Comparison of ENCODE assay signal across 13 mouse cellular contexts in genomic region chr8:108699454-108700345, GRCm38 (mm10).
A peak's percentile ranks its signal among the peaks of the same experiment; 100 is the strongest.
DNase-seq lines count a peak whose midpoint lies in the region; ATAC-seq and TF ChIP-seq lines count a peak whose summit lies in the region.
"Had no signal": no experiment of that assay in that cellular context is flagged by ENCODE, and none has a peak within 500 bp of the region (broad histone marks: within the 10 kb centered on the region; RNA-seq: fewer than 3 reads in every experiment).

No protein-coding gene starts in this region.

- H3K9me3 ChIP-seq in heart, embryonic 13.5 days, result no peaks in the 10 kb centered on the region
- H3K9me3 ChIP-seq in hindbrain, embryonic 11.5 days (ENCODE audit: control insufficient read depth, low read length), result no peaks in the 10 kb centered on the region
- no peaks in the 10 kb centered on the region for H3K9me3 ChIP-seq in midbrain, embryonic 14.5 days (ENCODE audit: control insufficient read depth, low read length)

- TF ChIP-seq POLR2A in brain, embryonic 14.5 days (IDR thresholded peaks at IDR 0.05; ENCODE audit: borderline replicate concordance, extremely low read depth, insufficient read depth, insufficient read length, poor library complexity, severe bottlenecking), result no peak

- peak overlapping the region; percentile 57 for H3K4me2 ChIP-seq in heart, embryonic 13.5 days
- peak overlapping the region; percentile 52 for H3K4me2 ChIP-seq in hindbrain, embryonic 11.5 days (replicated peaks; ENCODE audit: low read depth, low read length)
- peak overlapping the region; percentile 57 for H3K4me2 ChIP-seq in midbrain, embryonic 14.5 days (ENCODE audit: low read length)

- peak overlapping the region; percentile 44; the same call in 1 of the 2 replicates for H3K9ac ChIP-seq in heart, embryonic 13.5 days
- peak overlapping the region; percentile 45 for H3K9ac ChIP-seq in hindbrain, embryonic 11.5 days (ENCODE audit: low read depth, low read length)
- peak overlapping the region; percentile 55 for H3K9ac ChIP-seq in midbrain, embryonic 14.5 days (replicated peaks; ENCODE audit: low read length)

- H3K27ac ChIP-seq in heart, embryonic 13.5 days (replicated peaks), result no peak overlapping the region
- H3K27ac ChIP-seq in hindbrain, embryonic 11.5 days (ENCODE audit: low read depth, low read length), result peak overlapping the region; percentile 70
- peak overlapping the region; percentile 89 for H3K27ac ChIP-seq in midbrain, embryonic 14.5 days (replicated peaks; ENCODE audit: low read depth, low read length)
- H3K27ac ChIP-seq: kidney, postnatal 0 days had no signal

- H3K36me3 ChIP-seq in heart, embryonic 13.5 days, result no peaks in the 10 kb centered on the region
- H3K36me3 ChIP-seq in hindbrain, embryonic 11.5 days (ENCODE audit: control insufficient read depth, insufficient read depth, low read length), result no peaks in the 10 kb centered on the region
- H3K36me3 ChIP-seq in midbrain, embryonic 14.5 days (ENCODE audit: control insufficient read depth, insufficient read depth, low read length), result no peaks in the 10 kb centered on the region
- H3K36me3 ChIP-seq: G1E had no signal

- DNase-seq in heart, adult 8-10 months (ENCODE audit: low spot score), result no peak
- DNase-seq in brain, embryonic 14.5 days (ENCODE audit: low read depth), result peak; percentile 64
- DNase-seq in hindbrain, embryonic 11.5 days (ENCODE audit: low spot score), result peak; percentile 64
- DNase-seq in midbrain, embryonic 14.5 days, result peak; percentile 74
- DNase-seq in ovary, postnatal 14 days (ENCODE audit: low spot score), result no peak
- DNase-seq in cerebellum, adult 8-10 months, result no peak
- no peak for DNase-seq in thymus, postnatal 4 days
- DNase-seq: cerebellum, adult 9-10 months; thymus, adult 2 months had no signal

- no peak for TF ChIP-seq CTCF in brain, embryonic 14.5 days (IDR thresholded peaks at IDR 0.05; ENCODE audit: borderline replicate concordance, extremely low read depth, insufficient read depth, insufficient read length)

- WGBS in heart, embryonic 13.5 days, result 5% methylated on average over 23 of the region's 23 CpGs
- WGBS in hindbrain, embryonic 11.5 days, result under 1% methylated on average over 23 of the region's 23 CpGs
- WGBS in midbrain, embryonic 14.5 days, result 2% methylated on average over 23 of the region's 23 CpGs

- ATAC-seq in heart, embryonic 13.5 days (ENCODE audit: extremely low read depth, insufficient number of reproducible peaks, low FRiP score, low TSS enrichment), result no peak
- no peak for ATAC-seq in hindbrain, embryonic 11.5 days (ENCODE audit: low FRiP score)
- no peak for ATAC-seq in midbrain, embryonic 14.5 days (ENCODE audit: low FRiP score, low TSS enrichment)

- H3K27me3 ChIP-seq in heart, embryonic 13.5 days (replicated peaks), result peaks cover 72% of the 10 kb centered on the region
- peaks cover 38% of the 10 kb centered on the region for H3K27me3 ChIP-seq in hindbrain, embryonic 11.5 days (ENCODE audit: control insufficient read depth, insufficient read depth, low read length)
- H3K27me3 ChIP-seq in midbrain, embryonic 14.5 days (ENCODE audit: control insufficient read depth, insufficient read depth, low read length), result peaks cover 19% of the 10 kb centered on the region

- H3K4me3 ChIP-seq in heart, embryonic 13.5 days, result peak overlapping the region; percentile 35
- H3K4me3 ChIP-seq in hindbrain, embryonic 11.5 days (ENCODE audit: low read depth, low read length), result peak overlapping the region; percentile 17
- H3K4me3 ChIP-seq in midbrain, embryonic 14.5 days (replicated peaks; ENCODE audit: low read depth, low read length), result peak overlapping the region; percentile 29
- H3K4me3 ChIP-seq: myocyte had no signal

- peaks cover 51% of the 10 kb centered on the region for H3K4me1 ChIP-seq in heart, embryonic 13.5 days
- peaks cover 27% of the 10 kb centered on the region for H3K4me1 ChIP-seq in hindbrain, embryonic 11.5 days (replicated peaks; ENCODE audit: control insufficient read depth, insufficient read depth, low read length)
- H3K4me1 ChIP-seq in midbrain, embryonic 14.5 days (ENCODE audit: control insufficient read depth, insufficient read depth, low read length), result peaks cover 48% of the 10 kb centered on the region

Comparison
In these comparisons a context has a peak if more than half of its experiments do, and no peak if none do; other contexts are left out.
1. DNase-seq: peak in brain, embryonic 14.5 days (single experiment), hindbrain, embryonic 11.5 days (single experiment) and midbrain, embryonic 14.5 days (single experiment); none in heart, adult 8-10 months (single experiment), ovary, postnatal 14 days (single experiment), cerebellum, adult 8-10 months (single experiment) and thymus, postnatal 4 days (single experiment).
2. Peak in every context shown above with its lines, with median percentiles within 50 percentile points of each other: H3K4me2 ChIP-seq, H3K4me3 ChIP-seq and H3K9ac ChIP-seq.